20 mouse cellular contexts compared by ENCODE assay signal in genomic region chr6:34694096-34694495, GRCm38 (mm10).
DNase-seq lines count a peak whose midpoint lies in the region; TF ChIP-seq lines count a peak whose summit lies in the region.
"Had no signal": no experiment of that assay in that cellular context is flagged by ENCODE, and none has a peak within 500 bp of the region (broad histone marks: within the 10 kb centered on the region; RNA-seq: fewer than 3 reads in every experiment).

No protein-coding gene starts in this region.

- TF ChIP-seq POLR2A in CH12.LX (IDR thresholded peaks at IDR 0.05; ENCODE audit: low read depth, low read length): no peak

- H3K4me3 ChIP-seq in CH12.LX (replicated peaks in 1 of 3; ENCODE audit: low read depth in 2 of 3, low read length in 2 of 3, poor library complexity in 1 of 3) (no peak overlapping the region), ES-E14 (ENCODE audit: insufficient read depth in 1 of 2, low read depth in 1 of 2, low read length in 2 of 2, poor library complexity in 1 of 2, severe bottlenecking in 1 of 2) (no peak overlapping the region)

- H3K27ac ChIP-seq in CH12.LX (ENCODE audit: insufficient read depth, low read depth): no peak overlapping the region
- no peak overlapping the region for H3K27ac ChIP-seq in ES-E14 (ENCODE audit: insufficient read depth, low read depth, low read length, poor library complexity, severe bottlenecking)

- no peak for TF ChIP-seq CTCF in CH12.LX (conservative IDR thresholded peaks at IDR 0.05 in 1 of 2, IDR thresholded peaks at IDR 0.05 in 1 of 2; ENCODE audit: low read depth in 2 of 2, low read length in 2 of 2)

- DNase-seq in heart, adult 11 months: peak; percentile 11
- DNase-seq in heart, postnatal 36 days: no peak
- DNase-seq in CH12.LX (ENCODE audit: extremely low read depth) (no peak), ES-E14 (ENCODE audit: low read depth, low spot score) (no peak)
- no peak for DNase-seq in left cerebral cortex, postnatal 25 days (ENCODE audit: low spot score in 2 of 2)
- no peak for DNase-seq in layer of hippocampus, adult 8-10 months (ENCODE audit: low spot score in 2 of 2)
- DNase-seq: adrenal gland, adult 2 months; adrenal gland, adult 8-10 months; adrenal gland, postnatal 10 days; adrenal gland, postnatal 14 days; adrenal gland, postnatal 25 days; adrenal gland, postnatal 36 days; B cell, adult 2 months; cerebellum, adult 11 months; cerebellum, adult 11-12 months; cerebellum, adult 18-20 months; cerebellum, adult 2 months; cerebellum, adult 8-10 months had no signal

- H3K9me3 ChIP-seq in CH12.LX (replicated peaks; ENCODE audit: low read length): no peaks in the 10 kb centered on the region
- H3K9me3 ChIP-seq in ES-E14 (ENCODE audit: control insufficient read depth, insufficient read depth, low read depth, low read length): no peaks in the 10 kb centered on the region
- H3K9me3 ChIP-seq: G1E had no signal

- H3K79me2 ChIP-seq in CH12.LX (replicated peaks; ENCODE audit: control insufficient read depth, extremely low read depth, insufficient read depth, poor library complexity, severe bottlenecking): no peaks in the 10 kb centered on the region

- dilution Hi-C loops in CH12.LX (cut with MboI; ENCODE audit: extremely low pct_ligation_motif_present, extremely low pct_unique_long_range_greater_than_20kb, low sequenced_read_pairs): no loop called here

- H3K27me3 ChIP-seq in CH12.LX (replicated peaks): no peaks in the 10 kb centered on the region
- H3K27me3 ChIP-seq: Patski had no signal

- no peak for TF ChIP-seq RAD21 in CH12.LX (IDR thresholded peaks at IDR 0.05; ENCODE audit: low read depth, low read length)

- intact Hi-C loops in heart, postnatal 36 days (cut with DNase I): no loop called here
- intact Hi-C loops in left cerebral cortex, postnatal 25 days (cut with DNase I): no loop called here

- in situ Hi-C loops in CH12.LX (cut with MboI; ENCODE audit: low pct_ligation_motif_present, low pct_unique_long_range_greater_than_20kb, low sequenced_read_pairs) (no loop called here), ES-E14 (cut with MboI; ENCODE audit: low sequenced_read_pairs in 2 of 2, unreplicated experiment in 2 of 2) (no loop called here)

- H3K9ac ChIP-seq in CH12.LX (ENCODE audit: insufficient read depth, low read depth) (no peak overlapping the region), ES-E14 (ENCODE audit: insufficient read depth, low read depth, low read length, poor library complexity, severe bottlenecking) (no peak overlapping the region)

- no peak overlapping the region for H3K4me2 ChIP-seq in CH12.LX (ENCODE audit: insufficient read depth, low read depth, poor library complexity, severe bottlenecking)

- no peaks in the 10 kb centered on the region for H3K36me3 ChIP-seq in CH12.LX (replicated peaks in 1 of 2; ENCODE audit: control insufficient read depth in 1 of 2, insufficient read depth in 1 of 2, low read length in 1 of 2)
- no peaks in the 10 kb centered on the region for H3K36me3 ChIP-seq in ES-E14 (ENCODE audit: control insufficient read depth, insufficient read depth, low read length, poor library complexity, severe bottlenecking)
- H3K36me3 ChIP-seq: G1E had no signal

- H3K4me1 ChIP-seq in CH12.LX (ENCODE audit: control insufficient read depth in 1 of 2, insufficient read depth in 2 of 2) (peaks cover 0 to 7% of the 10 kb centered on the region in 2 experiments; a peak in 1 of 4 replicates), ES-E14 (ENCODE audit: control insufficient read depth in 2 of 2, insufficient read depth in 2 of 2, low read length in 2 of 2, poor library complexity in 1 of 2) (no peaks in the 10 kb centered on the region)

- no peak for TF ChIP-seq EP300 in CH12.LX (IDR thresholded peaks at IDR 0.05; ENCODE audit: low read length)

TF ChIP-seq in CH12.LX, 34 proteins besides CTCF, POLR2A, EP300 and RAD21:
- TF ChIP-seq MAFK (IDR thresholded peaks at IDR 0.05; ENCODE audit: insufficient replicate concordance, low read length) (peak; percentile 60; the same call in 1 of the 2 replicates), PAX5 (IDR thresholded peaks at IDR 0.05; ENCODE audit: low read length) (no peak)

TF ChIP-seq in ES-E14, 5 proteins besides CTCF, POLR2A, EP300 and RAD21:
- TF ChIP-seq ZNF384 (IDR thresholded peaks at IDR 0.05; ENCODE audit: low read depth, low read length) (no peak), ZC3H11A (IDR thresholded peaks at IDR 0.05; ENCODE audit: borderline replicate concordance, low read depth, low read length) (no peak), HCFC1 (IDR thresholded peaks at IDR 0.05; ENCODE audit: borderline replicate concordance, insufficient read depth, low read length) (no peak), CHD2 (IDR thresholded peaks at IDR 0.05; ENCODE audit: low read depth, low read length) (no peak), MAFK (IDR thresholded peaks at IDR 0.05; ENCODE audit: insufficient read depth, low read depth, low read length) (peak; percentile 93)
